Mouse (Mus musculus) gastrocnemius, adult 2 months (tissue): ENCODE data around the gene Ifitm5. TPM values are rescaled to one million over a fixed set of nuclear protein-coding genes. Genes with fewer than 3 reads are reported as not detected.
A peak's percentile ranks its signal among the peaks of the same experiment; 100 is the strongest.

ENCODE experiments used
- DNase-seq: peaks from one replicate; pipeline ENCODE4 v3.0.0; 2022
- H3K27ac ChIP-seq: fragments of 200-600 bp; 2 replicates; pipeline ENCODE4 v1.8.1; 2022; ENCODE audit warnings: mild to moderate bottlenecking
- H3K4me3 ChIP-seq: fragments of 200-600 bp; 2 replicates; pipeline ENCODE4 v1.8.1; 2022; ENCODE audit warnings: mild to moderate bottlenecking, moderate library complexity
- CTCF ChIP-seq: fragments of 200-600 bp; IDR thresholded peaks from 2 replicates; pipeline ENCODE4 v1.8.1; 2022; ENCODE audit warnings: antibody characterized with exemption, mild to moderate bottlenecking, moderate library complexity
- intact Hi-C: fragments of 180-260 bp; cut with DNase I; formaldehyde crosslinking; loops from one replicate; pipeline ENCODE4 v1.15.1; 2025
- total RNA-seq, 2 experiments: library from RNA; stranded (reverse); gene quantifications; 2 replicates each; pipeline ENCODE4 v1.2.3; 2021

Ifitm5 gene
- total RNA-seq, 2 experiments from 2014 or later, result 0.33 TPM; not detected in 1

- peak; percentile 87 for DNase-seq
- Histone ChIP-seq H3K27ac (peak within 1 kb of the TSS; percentile 97), H3K4me3 (peak within 1 kb of the TSS; percentile 75)
- intact Hi-C loops, result loop anchor here (5.0 kb wide), 1 partner anchor 272 kb away; the partner anchor contains the start of gene Rnh1
- no peak for TF ChIP-seq CTCF
Observed at GRCm38 (mm10) chr7:140900220-140900619, 49.9 kb downstream of the Ifitm5 start, which contains the start of gene Cox8b. TSS of gene Cox8b (minus strand) at chr7:140900446.

- H3K27ac ChIP-seq, result peak overlapping the region; percentile 97
- H3K4me3 ChIP-seq, result peak overlapping the region; percentile 75
- peak; percentile 45 for DNase-seq
- intact Hi-C loops, result no loop called here
- no peak for TF ChIP-seq CTCF
Observed at GRCm38 (mm10) chr7:140899121-140899520, 51.0 kb downstream of the Ifitm5 start.

Other genes with a start within 250 kb of the Ifitm5 start
- 1 to 10 TPM; 2.6 to 8.8 TPM for gene Cyp2e1, start 186.6 kb downstream of the Ifitm5 start, total RNA-seq
- gene Syce1, start 162.4 kb downstream of the Ifitm5 start, total RNA-seq, result not detected
- not detected for gene Zfp941, start 128.1 kb downstream of the Ifitm5 start, total RNA-seq
- not detected for gene Urah, start 115.3 kb downstream of the Ifitm5 start, total RNA-seq
- gene Scgb1c1, start 104.7 kb downstream of the Ifitm5 start, total RNA-seq, result not detected
- gene Odf3, start 102.5 kb downstream of the Ifitm5 start, total RNA-seq, result not detected
- not detected for gene Gm45785, start 94.0 kb downstream of the Ifitm5 start, total RNA-seq
- 10 to 100 TPM; 12.7 TPM for gene Ric8a, start 93.3 kb downstream of the Ifitm5 start, total RNA-seq
- 1 to 10 TPM; 6.0 to 6.9 TPM for gene Bet1l, start 92.7 kb downstream of the Ifitm5 start, total RNA-seq
- 10 to 100 TPM; 84.5 to 89.3 TPM for gene Psmd13, start 68.3 kb downstream of the Ifitm5 start, total RNA-seq
- 10 to 100 TPM; 20.4 to 27.3 TPM for gene Sirt3, start 68.0 kb downstream of the Ifitm5 start, total RNA-seq
- gene Cox8b, start 49.8 kb downstream of the Ifitm5 start, total RNA-seq, result 1,000 to 10,000 TPM; 2,055 to 2,295 TPM
- gene Nlrp6, start 29.4 kb downstream of the Ifitm5 start, total RNA-seq, result not detected
- 1 to 10 TPM; 3.8 to 5.6 TPM for gene Pgghg, start 8.9 kb downstream of the Ifitm5 start, total RNA-seq
- not detected for gene Gm45717, start 5.6 kb upstream of the Ifitm5 start, total RNA-seq
- 10 to 100 TPM; 42.2 to 82.6 TPM for gene Ifitm2, start 5.7 kb upstream of the Ifitm5 start, total RNA-seq
- 1 to 10 TPM in 1 of 2 experiments, under 1 TPM in 1; 0.69 to 1.4 TPM for gene Ifitm1, start 16.9 kb upstream of the Ifitm5 start, total RNA-seq
- gene Ifitm3, start 60.5 kb upstream of the Ifitm5 start, total RNA-seq, result 10 to 100 TPM; 30.8 to 49.0 TPM
- not detected for gene Ifitm6, start 67.6 kb upstream of the Ifitm5 start, total RNA-seq
- not detected for gene Gm17387, start 78.8 kb upstream of the Ifitm5 start, total RNA-seq
- under 1 TPM; 0.17 to 0.18 TPM for gene B4galnt4, start 110.8 kb upstream of the Ifitm5 start, total RNA-seq
- not detected for gene Pkp3, start 127.9 kb upstream of the Ifitm5 start, total RNA-seq
- gene Sigirr, start 150.3 kb upstream of the Ifitm5 start, total RNA-seq, result 1 to 10 TPM; 1.7 TPM
- not detected for gene Ano9, start 167.5 kb upstream of the Ifitm5 start, total RNA-seq
- 10 to 100 TPM; 19.5 to 20.5 TPM for gene Ptdss2, start 172.1 kb upstream of the Ifitm5 start, total RNA-seq
- gene Rnh1, start 222.6 kb upstream of the Ifitm5 start, total RNA-seq, result 10 to 100 TPM; 46.5 to 50.9 TPM
- 100 to 1,000 TPM; 117 to 119 TPM for gene Hras, start 243.7 kb upstream of the Ifitm5 start, total RNA-seq
- 1 to 10 TPM; 1.7 to 2.1 TPM for gene Lrrc56, start 243.9 kb upstream of the Ifitm5 start, total RNA-seq